Mouse (Mus musculus) CH12.LX (cell line): Measurements from ENCODE around the gene Casq2. TPM values are rescaled to one million over a fixed set of nuclear protein-coding genes. Genes with fewer than 3 reads are reported as not detected.

Experiments
- DNase-seq: peaks from one replicate; pipeline ENCODE4 v3.0.0-alpha.2; 2013; ENCODE audit errors: extremely low read depth
- H3K27ac ChIP-seq: 2 replicates; pipeline ENCODE4 v1.5.1; 2012; ENCODE audit warnings: low read depth, mild to moderate bottlenecking, control low read depth, moderate library complexity; ENCODE audit not compliant: insufficient read depth
- H3K27me3 ChIP-seq: replicated peaks from 2 replicates; pipeline ENCODE3; 2012; ENCODE audit warnings: inconsistent platforms
- H3K36me3 ChIP-seq, 2 experiments: replicated peaks in 1 of 2; 2 replicates each; pipeline versions ENCODE3 to v1.6.1; 2012; ENCODE audit warnings: inconsistent platforms in 1 of 2, low read length in 1 of 2, mild to moderate bottlenecking in 1 of 2, mixed read lengths in 1 of 2, moderate library complexity in 1 of 2; ENCODE audit not compliant: control insufficient read depth in 1 of 2, insufficient read depth in 1 of 2
- H3K4me1 ChIP-seq, 2 experiments: 2 replicates each; pipeline ENCODE4 v1.6.1; 2012; ENCODE audit warnings: inconsistent platforms in 1 of 2, moderate library complexity in 1 of 2; ENCODE audit not compliant: insufficient read depth in 2 of 2, control insufficient read depth in 1 of 2
- H3K4me2 ChIP-seq: 2 replicates; pipeline ENCODE4 v1.6.1; 2012; ENCODE audit warnings: low read depth, mild to moderate bottlenecking, control low read depth; ENCODE audit not compliant: poor library complexity, insufficient read depth, severe bottlenecking
- H3K4me3 ChIP-seq, 3 experiments: fragments of 150-350 bp in 1 of 3; sonication (generic) in 1 of 3; replicated peaks in 1 of 3; 2 replicates each; pipeline versions ENCODE3 to v1.5.1; 2011 to 2012; ENCODE audit warnings: low read depth in 2 of 3, low read length in 2 of 3, mild to moderate bottlenecking in 2 of 3, moderate library complexity in 2 of 3, control low read depth in 1 of 3, improper control_type of control experiment in 1 of 3, inconsistent platforms in 1 of 3, mixed read lengths in 1 of 3; ENCODE audit not compliant: poor library complexity in 1 of 3
- H3K79me2 ChIP-seq: replicated peaks from 2 replicates; pipeline ENCODE4 v1.6.1; 2012; ENCODE audit warnings: mild to moderate bottlenecking, moderate library complexity; ENCODE audit not compliant: control insufficient read depth, poor library complexity, insufficient read depth, severe bottlenecking; ENCODE audit errors: extremely low read depth
- H3K9ac ChIP-seq: 2 replicates; pipeline ENCODE4 v1.6.1; 2012; ENCODE audit warnings: low read depth, mild to moderate bottlenecking, control low read depth, moderate library complexity; ENCODE audit not compliant: insufficient read depth
- H3K9me3 ChIP-seq: replicated peaks from 2 replicates; pipeline ENCODE3; 2012; ENCODE audit warnings: low read length, inconsistent platforms, mixed read lengths
- BHLHE40 ChIP-seq: IDR thresholded peaks from 2 replicates; pipeline ENCODE4 v1.6.1; 2011; ENCODE audit warnings: mild to moderate bottlenecking, low read depth, low read length, improper control_type of control experiment
- CHD1 ChIP-seq: IDR thresholded peaks from 2 replicates; pipeline ENCODE4 v1.6.1; 2012; ENCODE audit warnings: low read depth, low read length, improper control_type of control experiment, inconsistent platforms
- CHD2 ChIP-seq: IDR thresholded peaks from 2 replicates; pipeline ENCODE4 v1.6.1; 2011; ENCODE audit warnings: low read length, improper control_type of control experiment
- E2F4 ChIP-seq: IDR thresholded peaks from 2 replicates; pipeline ENCODE4 v1.6.1; 2011; ENCODE audit warnings: low read depth, low read length, improper control_type of control experiment; ENCODE audit not compliant: insufficient replicate concordance
- EP300 ChIP-seq: IDR thresholded peaks from 2 replicates; pipeline ENCODE4 v1.6.1; 2011; ENCODE audit warnings: low read length, improper control_type of control experiment
- ETS1 ChIP-seq: conservative IDR thresholded peaks from 2 replicates; pipeline ENCODE4 v1.6.1; 2012; ENCODE audit warnings: low read depth, mild to moderate bottlenecking, inconsistent platforms, low read length, improper control_type of control experiment, moderate library complexity
- JUN ChIP-seq: IDR thresholded peaks from 2 replicates; pipeline ENCODE4 v1.6.1; 2011; ENCODE audit warnings: low read depth, mild to moderate bottlenecking, low read length, improper control_type of control experiment, moderate library complexity; ENCODE audit not compliant: insufficient read depth
- MAFK ChIP-seq: IDR thresholded peaks from 2 replicates; pipeline ENCODE4 v1.6.1; 2011; ENCODE audit warnings: low read length, improper control_type of control experiment; ENCODE audit not compliant: insufficient replicate concordance
- MAZ ChIP-seq: IDR thresholded peaks from 2 replicates; pipeline ENCODE4 v1.6.1; 2012; ENCODE audit warnings: low read depth, mild to moderate bottlenecking, inconsistent platforms, low read length, improper control_type of control experiment, moderate library complexity
- MYC ChIP-seq: IDR thresholded peaks from 2 replicates; pipeline ENCODE4 v1.6.1; 2011; ENCODE audit warnings: low read depth, mild to moderate bottlenecking, improper control_type of control experiment, low read length
- NELFE ChIP-seq: IDR thresholded peaks from 2 replicates; pipeline ENCODE4 v1.6.1; 2011; ENCODE audit warnings: low read depth, low read length, improper control_type of control experiment
- PAX5 ChIP-seq: IDR thresholded peaks from 2 replicates; pipeline ENCODE4 v1.6.1; 2012; ENCODE audit warnings: low read length, inconsistent platforms, mixed read lengths
- POLR2AphosphoS2 ChIP-seq: IDR thresholded peaks from 2 replicates; pipeline ENCODE4 v1.6.1; 2011; ENCODE audit warnings: low read depth, low read length, improper control_type of control experiment
- SMC3 ChIP-seq: IDR thresholded peaks from 2 replicates; pipeline ENCODE4 v1.6.1; 2011; ENCODE audit warnings: low read depth, low read length, improper control_type of control experiment
- USF1 ChIP-seq: IDR thresholded peaks from 2 replicates; pipeline ENCODE4 v1.6.1; 2014; ENCODE audit warnings: low read depth, mild to moderate bottlenecking, inconsistent platforms, low read length, improper control_type of control experiment
- dilution Hi-C: fragments of 300-500 bp; cut with MboI; formaldehyde crosslinking; loops from 2 replicates; pipeline ENCODE4 v1.14.3; 2020; ENCODE audit warnings: low sequenced_read_pairs; ENCODE audit not compliant: extremely low pct_unique_long_range_greater_than_20kb, extremely low pct_ligation_motif_present
- in situ Hi-C: fragments of 300-500 bp; cut with MboI; formaldehyde crosslinking; loops from 3 replicates; pipeline ENCODE4 v1.14.3; 2019; ENCODE audit warnings: low sequenced_read_pairs, low pct_ligation_motif_present, low pct_unique_long_range_greater_than_20kb, mixed read lengths
- polyA plus RNA-seq: library from polyadenylated mRNA; unstranded; fragments of >175 nt; gene quantifications from 2 replicates; pipeline ENCODE4 v1.2.1, GENCODE M21; 2012; ENCODE audit warnings: low read depth; ENCODE audit not compliant: insufficient read length
- total RNA-seq, 2 experiments: library from RNA; depleted of rRNA; stranded (reverse); fragments of 300-350 nt in 1 of 2; fragments of >200 nt in 1 of 2; gene quantifications; 2 replicates each; pipeline ENCODE4 v1.2.3; 2012 to 2014

Casq2 gene
- total and polyA plus RNA-seq, 3 experiments: not detected

DNA sequence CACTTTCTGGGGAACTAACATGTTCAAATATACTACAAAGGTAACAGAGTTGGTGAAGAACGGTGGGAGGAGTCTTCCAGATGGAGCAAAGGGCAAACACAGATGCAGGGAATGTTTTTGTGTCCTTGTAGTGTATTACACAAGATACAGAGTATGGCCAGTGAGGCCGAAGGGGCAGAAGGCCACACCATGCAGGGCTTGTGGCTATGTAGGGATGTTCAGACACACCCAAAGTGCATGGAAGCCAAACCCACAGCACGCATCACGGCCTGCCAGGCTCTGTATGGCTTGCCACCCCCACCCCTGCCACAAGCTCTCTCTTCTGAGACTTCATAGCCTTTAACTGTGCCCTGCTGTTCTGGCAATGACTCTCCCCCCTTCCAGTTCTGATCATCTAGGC is 15.2 kb downstream of the Casq2 start:
- Histone ChIP-seq H3K4me2 (no peak overlapping the region), H3K4me3 (no peak overlapping the region)
- no peak for TF ChIP-seq JUN
- no peak for TF ChIP-seq BHLHE40
- no peak for TF ChIP-seq EP300
- TF ChIP-seq, all 38 proteins: peak for 0
- H3K27ac ChIP-seq: no peak overlapping the region
- no peaks in the 10 kb centered on the region for H3K4me1 ChIP-seq
- H3K79me2 ChIP-seq: no peaks in the 10 kb centered on the region
- no peaks in the 10 kb centered on the region for H3K9me3 ChIP-seq
- DNase-seq: no peak
- H3K36me3 ChIP-seq: no peaks in the 10 kb centered on the region
- dilution Hi-C loops (no loop called here), in situ Hi-C loops (no loop called here)
- no peaks in the 10 kb centered on the region for H3K27me3 ChIP-seq
- H3K9ac ChIP-seq: no peak overlapping the region

DNA sequence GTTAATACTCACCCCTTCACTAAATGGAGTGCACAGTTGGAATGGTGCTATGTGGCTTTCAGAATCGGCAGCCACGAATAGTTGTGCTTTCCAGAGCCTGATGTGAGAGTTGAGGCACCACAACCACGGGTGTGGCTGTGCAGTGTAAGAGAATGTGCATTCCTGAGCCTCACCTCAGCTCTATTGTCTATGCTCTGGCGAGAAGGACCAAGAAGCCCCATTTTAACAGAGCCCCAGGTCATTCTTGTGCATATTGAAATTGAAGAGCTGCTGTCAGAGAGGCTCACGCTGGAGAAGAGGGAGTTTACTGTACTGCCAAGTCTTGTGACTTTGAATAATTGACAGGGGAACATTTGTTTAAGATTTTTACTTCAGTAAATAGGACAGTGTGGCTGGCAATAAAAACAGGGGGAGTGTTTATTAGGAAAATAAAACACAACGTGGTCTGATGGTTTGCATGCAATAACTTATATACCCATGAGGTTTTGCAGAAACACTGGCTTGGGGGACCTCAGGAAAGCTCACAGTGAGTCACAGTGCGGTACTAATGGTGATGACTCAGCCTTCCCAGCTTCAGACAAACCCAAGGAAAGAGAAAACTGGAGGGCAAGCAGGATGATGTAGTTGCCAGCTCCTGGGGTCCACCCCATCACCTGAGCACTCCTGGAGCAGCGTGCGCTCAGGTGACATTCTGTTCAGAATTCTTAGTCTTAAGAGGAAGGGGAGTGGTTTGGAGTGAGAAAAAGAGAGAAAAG is 17.8 kb downstream of the Casq2 start:
- no peak overlapping the region for H3K4me3 ChIP-seq
- no peak overlapping the region for H3K4me2 ChIP-seq
- H3K36me3 ChIP-seq: no peaks in the 10 kb centered on the region
- H3K9me3 ChIP-seq: no peaks in the 10 kb centered on the region
- no peak overlapping the region for H3K27ac ChIP-seq
- no peaks in the 10 kb centered on the region for H3K27me3 ChIP-seq
- dilution Hi-C loops (no loop called here), in situ Hi-C loops (no loop called here)
- H3K79me2 ChIP-seq: no peaks in the 10 kb centered on the region
- TF ChIP-seq CHD1: no peak
- no peak for TF ChIP-seq E2F4
- TF ChIP-seq ETS1: no peak
- no peak for TF ChIP-seq POLR2AphosphoS2
- TF ChIP-seq USF1: no peak
- no peak for TF ChIP-seq MYC
- no peak for TF ChIP-seq MAFK
- TF ChIP-seq NELFE: no peak
- TF ChIP-seq CHD2: no peak
- no peak for TF ChIP-seq MAZ
- no peak for TF ChIP-seq PAX5
- no peak for TF ChIP-seq SMC3
- H3K4me1 ChIP-seq: no peaks in the 10 kb centered on the region
- no peak for DNase-seq
- no peak overlapping the region for H3K9ac ChIP-seq
